Mouse (Mus musculus): ENCODE measurements around the gene Tex26. TPM values are rescaled to one million over a fixed set of nuclear protein-coding genes. Genes with fewer than 3 reads are reported as not detected.
A peak's percentile ranks its signal among the peaks of the same experiment; 100 is the strongest.

Gene Tex26
- polyA plus RNA-seq, 1 experiment from 2014 or later = 0.51 TPM

GRCm38 (mm10) chr5:149513438-149514086 lies 74.1 kb downstream of the Tex26 start:
- no peaks in the 10 kb centered on the region for H3K27me3 ChIP-seq (replicated peaks)
- no peak for ATAC-seq (ENCODE audit: extremely low read depth, insufficient number of reproducible peaks, low FRiP score, low TSS enrichment)
- peak overlapping the region; percentile 87 for H3K27ac ChIP-seq (replicated peaks)
- H3K36me3 ChIP-seq = no peaks in the 10 kb centered on the region
- WGBS = 42% methylated on average over 9 of the region's 9 CpGs
- H3K4me3 ChIP-seq = peak overlapping the region; percentile 28
- peak overlapping the region; percentile 64 for H3K4me2 ChIP-seq
- peak overlapping the region; percentile 59 for H3K9ac ChIP-seq
- H3K9me3 ChIP-seq = no peaks in the 10 kb centered on the region
- H3K4me1 ChIP-seq = peaks cover 29% of the 10 kb centered on the region

GRCm38 (mm10) chr5:149514087-149514671 lies 74.7 kb downstream of the Tex26 start:
- Histone ChIP-seq H3K4me3 (peak overlapping the region; percentile 28), H3K27me3 (replicated peaks) (no peaks in the 10 kb centered on the region), H3K4me1 (peaks cover 26% of the 10 kb centered on the region), H3K9me3 (no peaks in the 10 kb centered on the region), H3K4me2 (peak overlapping the region; percentile 64), H3K36me3 (no peaks in the 10 kb centered on the region), H3K27ac (replicated peaks) (peak overlapping the region; percentile 87), H3K9ac (peak overlapping the region; percentile 59)
- WGBS = 15% methylated on average over 14 of the region's 14 CpGs
- ATAC-seq (ENCODE audit: extremely low read depth, insufficient number of reproducible peaks, low FRiP score, low TSS enrichment) = peak; percentile 54; the same call in 1 of the 2 replicates

GRCm38 (mm10) chr5:149514890-149515289 lies 75.4 kb downstream of the Tex26 start:
- peak overlapping the region; percentile 64 for H3K4me2 ChIP-seq
- H3K4me1 ChIP-seq = peaks cover 26% of the 10 kb centered on the region
- ATAC-seq (ENCODE audit: extremely low read depth, insufficient number of reproducible peaks, low FRiP score, low TSS enrichment) = no peak
- no peak overlapping the region for H3K4me3 ChIP-seq
- no peak overlapping the region for H3K9ac ChIP-seq
- H3K36me3 ChIP-seq = no peaks in the 10 kb centered on the region
- peak overlapping the region; percentile 87 for H3K27ac ChIP-seq (replicated peaks)
- no peaks in the 10 kb centered on the region for H3K27me3 ChIP-seq (replicated peaks)
- WGBS = 48% methylated on average over 3 of the region's 3 CpGs
- H3K9me3 ChIP-seq = no peaks in the 10 kb centered on the region

GRCm38 (mm10) chr5:149517116-149517515 lies 77.7 kb downstream of the Tex26 start:
- Histone ChIP-seq H3K4me3 (no peak overlapping the region), H3K9me3 (no peaks in the 10 kb centered on the region), H3K27ac (replicated peaks) (no peak overlapping the region), H3K9ac (no peak overlapping the region), H3K4me2 (no peak overlapping the region), H3K4me1 (peaks cover 32% of the 10 kb centered on the region), H3K27me3 (replicated peaks) (peaks cover 8% of the 10 kb centered on the region; the same call in 1 of the 2 replicates), H3K36me3 (no peaks in the 10 kb centered on the region)
- no peak for ATAC-seq (ENCODE audit: extremely low read depth, insufficient number of reproducible peaks, low FRiP score, low TSS enrichment)
- 64% methylated on average over 6 of the region's 6 CpGs for WGBS

Other genes with a start within 250 kb of the Tex26 start
- gene Alox5ap, start 174.9 kb upstream of the Tex26 start, polyA plus RNA-seq (2015; fragmentation: Nextera tagmentation; extraction: Ambion mirVana) = 7.2 and 8.1 TPM in 2 replicates
- gene Medag, start 27.9 kb upstream of the Tex26 start, polyA plus RNA-seq (2015; fragmentation: Nextera tagmentation; extraction: Ambion mirVana) = 1.6 and 1.8 TPM in 2 replicates
- not detected in 2 replicates for gene Wdr95, start 89.0 kb downstream of the Tex26 start, polyA plus RNA-seq (2015; fragmentation: Nextera tagmentation; extraction: Ambion mirVana)
- gene Hsph1, start 196.7 kb downstream of the Tex26 start, polyA plus RNA-seq (2015; fragmentation: Nextera tagmentation; extraction: Ambion mirVana) = 30.1 and 30.7 TPM in 2 replicates
- 9.4 and 9.5 TPM in 2 replicates for gene B3glct, start 238.6 kb downstream of the Tex26 start, polyA plus RNA-seq (2015; fragmentation: Nextera tagmentation; extraction: Ambion mirVana)